Mouse (Mus musculus) left cerebral cortex, adult 18-20 months (tissue): ENCODE measurements around the gene Slc11a2. TPM values are rescaled to one million over a fixed set of nuclear protein-coding genes. Genes with fewer than 3 reads are reported as not detected.
"Not testable (repeated sequence)": the region's sequence is repeated elsewhere in the genome, so short reads cannot be mapped to it uniquely, and the experiment has no call there.

Experiments used
- DNase-seq, 2 experiments: peaks; one replicate each; pipeline ENCODE4 v3.0.0; 2021 to 2022; ENCODE audit warnings: low spot score in 2 of 2, mixed read lengths in 1 of 2
- total RNA-seq, 2 experiments: library from RNA; stranded (reverse); gene quantifications; 2 replicates each; pipeline ENCODE4 v1.2.3; 2021

Slc11a2 gene
- total RNA-seq, 2 experiments from 2014 or later, result 49.0 to 61.6 TPM

GRCm38 (mm10) chr15:100406088-100406487, 18.8 kb downstream of the Slc11a2 start:
- DNase-seq, result no peak

GRCm38 (mm10) chr15:100403318-100404000, 21.4 kb downstream of the Slc11a2 start:
- DNase-seq, result no peak

GRCm38 (mm10) chr15:100402798-100403197, 22.1 kb downstream of the Slc11a2 start:
- DNase-seq, result no peak

- DNase-seq, result no peak
These were observed 22.5 kb downstream of the Slc11a2 start for GRCm38 (mm10) chr15:100402347-100402746.

GRCm38 (mm10) chr15:100401811-100402210, 23.1 kb downstream of the Slc11a2 start:
- DNase-seq, result no peak

GRCm38 (mm10) chr15:100400592-100401250, 24.2 kb downstream of the Slc11a2 start:
- DNase-seq, result no peak

- DNase-seq, result no peak
These were observed 29.3 kb downstream of the Slc11a2 start for GRCm38 (mm10) chr15:100395561-100395960.

- no peak for DNase-seq
These were observed 31.9 kb downstream of the Slc11a2 start for GRCm38 (mm10) chr15:100393016-100393415.

- no peak for DNase-seq
These were observed 33.3 kb downstream of the Slc11a2 start for GRCm38 (mm10) chr15:100391599-100391998.

- no peak for DNase-seq
These were observed 33.8 kb downstream of the Slc11a2 start for GRCm38 (mm10) chr15:100391066-100391465.

GRCm38 (mm10) chr15:100388886-100389285, 36.0 kb downstream of the Slc11a2 start:
- no peak for DNase-seq

- no peak for DNase-seq
These were observed 36.5 kb downstream of the Slc11a2 start for GRCm38 (mm10) chr15:100388224-100388835.

- DNase-seq, result no peak
These were observed 37.2 kb downstream of the Slc11a2 start for GRCm38 (mm10) chr15:100387544-100388223.

- DNase-seq, result no peak
These were observed 39.2 kb downstream of the Slc11a2 start for GRCm38 (mm10) chr15:100385705-100386104.

GRCm38 (mm10) chr15:100380104-100380503, 44.8 kb downstream of the Slc11a2 start:
- DNase-seq, result no peak

- no peak for DNase-seq
These were observed 45.2 kb downstream of the Slc11a2 start for GRCm38 (mm10) chr15:100379658-100380057.

- DNase-seq, result not testable (repeated sequence)
These were observed 46.9 kb downstream of the Slc11a2 start for GRCm38 (mm10) chr15:100377847-100378505.

- peak; percentile 71 to 80 for DNase-seq
These were observed 49.8 kb downstream of the Slc11a2 start for GRCm38 (mm10) chr15:100375066-100375465.

GRCm38 (mm10) chr15:100367119-100367518, 57.8 kb downstream of the Slc11a2 start:
- DNase-seq, result no peak

- DNase-seq, result not testable (repeated sequence)
These were observed 58.9 kb downstream of the Slc11a2 start for GRCm38 (mm10) chr15:100365967-100366366.

- no peak for DNase-seq
These were observed 60.6 kb downstream of the Slc11a2 start, which contains the start of gene Higd1c for GRCm38 (mm10) chr15:100364242-100364641. TSS of gene Higd1c (plus strand) at chr15:100364542.
